Comparison of ENCODE assay signal across 9 mouse cellular contexts in the genomic region with DNA sequence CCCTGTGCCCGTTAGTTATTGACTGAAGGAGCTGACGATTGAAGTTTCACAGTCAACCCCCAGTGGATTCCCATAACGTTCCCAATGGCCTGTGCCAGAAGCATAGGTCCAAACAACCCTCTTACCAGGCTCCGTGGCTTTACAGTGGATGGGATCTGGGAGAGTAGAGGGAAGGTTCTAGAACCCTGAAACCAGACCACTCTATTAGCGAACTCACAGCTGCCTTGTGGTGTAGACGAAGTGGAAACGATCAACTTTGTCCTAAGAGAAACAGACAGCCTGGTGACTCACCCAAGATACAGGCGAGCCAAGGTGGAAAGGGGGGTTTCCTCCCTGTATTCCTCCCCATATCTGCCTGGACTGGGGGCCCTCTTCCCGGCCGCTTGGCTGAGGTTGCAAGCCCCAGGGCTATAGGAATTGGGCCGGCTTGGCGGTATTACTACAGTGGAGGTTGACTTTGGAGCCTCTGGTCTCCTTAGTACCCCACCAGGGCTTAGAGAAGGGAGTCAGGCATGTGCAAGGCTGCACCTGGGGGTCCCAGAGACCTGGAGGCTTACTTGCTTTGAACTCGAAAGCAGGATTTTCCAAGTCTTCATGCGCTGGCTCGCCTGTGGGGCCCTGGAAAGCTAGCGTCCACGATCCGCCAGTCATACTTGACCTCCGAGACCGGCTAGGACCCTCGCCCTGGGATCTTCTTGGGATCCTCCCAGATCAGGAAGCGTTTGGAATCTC. TPM values are rescaled to one million over a fixed set of nuclear protein-coding genes. Genes with fewer than 3 reads are reported as not detected.
DNase-seq lines count a peak whose midpoint lies in the region; ATAC-seq and TF ChIP-seq lines count a peak whose summit lies in the region.
"Had no signal": no experiment of that assay in that cellular context is flagged by ENCODE, and none has a peak within 500 bp of the region (broad histone marks: within the 10 kb centered on the region; RNA-seq: fewer than 3 reads in every experiment).

No protein-coding gene starts in this region.

- ATAC-seq in heart, embryonic 14.5 days (ENCODE audit: insufficient number of reproducible peaks, insufficient read depth, low FRiP score, low read depth), result no peak
- ATAC-seq in embryonic facial prominence, embryonic 11.5 days (replicated peaks; ENCODE audit: insufficient number of reproducible peaks, low FRiP score, low TSS enrichment, low read depth), result no peak
- no peak for ATAC-seq in intestine, embryonic 15.5 days
- no peak for ATAC-seq in midbrain, embryonic 16.5 days

- DNase-seq in heart, adult 2 months, result no peak
- DNase-seq in embryonic facial prominence, embryonic 11.5 days (ENCODE audit: low spot score), result no peak
- DNase-seq in spleen, postnatal 36 days (ENCODE audit: low spot score in 2 of 2), result no peak
- DNase-seq in layer of hippocampus, adult 9-11 months, result no peak
- DNase-seq in adrenal gland, postnatal 10 days, result no peak

- no peak overlapping the region for H3K27ac ChIP-seq in heart, embryonic 14.5 days (replicated peaks in 1 of 2; ENCODE audit: control insufficient read depth in 1 of 2, insufficient read depth in 1 of 2, low read depth in 2 of 2, low read length in 2 of 2)
- no peak overlapping the region for H3K27ac ChIP-seq in heart, adult 2 months
- H3K27ac ChIP-seq in embryonic facial prominence, embryonic 11.5 days (replicated peaks; ENCODE audit: low read depth, low read length), result no peak overlapping the region
- no peak overlapping the region for H3K27ac ChIP-seq in intestine, embryonic 15.5 days
- no peak overlapping the region for H3K27ac ChIP-seq in midbrain, embryonic 16.5 days (ENCODE audit: low read length)

- no peaks in the 10 kb centered on the region for H3K79me2 ChIP-seq in heart, adult 2 months (replicated peaks; ENCODE audit: control insufficient read depth, insufficient read depth, low read length)

- 0 out of 2 replicates have a peak overlapping the region, but pooled peaks have one; percentile 16 for H3K9ac ChIP-seq in heart, embryonic 14.5 days (ENCODE audit: low read length)
- H3K9ac ChIP-seq in heart, adult 2 months (ENCODE audit: low read depth, low read length), result no peak overlapping the region
- no peak overlapping the region for H3K9ac ChIP-seq in embryonic facial prominence, embryonic 11.5 days (replicated peaks; ENCODE audit: low read length)
- no peak overlapping the region for H3K9ac ChIP-seq in intestine, embryonic 15.5 days
- no peak overlapping the region for H3K9ac ChIP-seq in midbrain, embryonic 16.5 days (ENCODE audit: low read depth, low read length)

- intact Hi-C loops in heart, adult 2 months (cut with DNase I), result no loop called here

- H3K4me1 ChIP-seq in heart, embryonic 14.5 days (ENCODE audit: control insufficient read depth in 2 of 2, insufficient read depth in 2 of 2, low read length in 2 of 2), result peaks cover 7 to 29% of the 10 kb centered on the region in 2 experiments
- H3K4me1 ChIP-seq in heart, adult 2 months (ENCODE audit: control insufficient read depth, insufficient read depth, low read length), result peaks cover 2% of the 10 kb centered on the region
- H3K4me1 ChIP-seq in embryonic facial prominence, embryonic 11.5 days (ENCODE audit: control insufficient read depth, insufficient read depth, low read length), result peaks cover 8% of the 10 kb centered on the region; the same call in 1 of the 2 replicates
- H3K4me1 ChIP-seq in intestine, embryonic 15.5 days (replicated peaks), result peaks cover 31% of the 10 kb centered on the region
- peaks cover 26% of the 10 kb centered on the region for H3K4me1 ChIP-seq in midbrain, embryonic 16.5 days (ENCODE audit: control insufficient read depth, insufficient read depth, low read length)

- H3K9me3 ChIP-seq in heart, embryonic 14.5 days (ENCODE audit: control insufficient read depth, low read length), result no peaks in the 10 kb centered on the region
- H3K9me3 ChIP-seq in embryonic facial prominence, embryonic 11.5 days (replicated peaks; ENCODE audit: control insufficient read depth, low read length), result no peaks in the 10 kb centered on the region
- no peaks in the 10 kb centered on the region for H3K9me3 ChIP-seq in intestine, embryonic 15.5 days
- no peaks in the 10 kb centered on the region for H3K9me3 ChIP-seq in midbrain, embryonic 16.5 days (replicated peaks; ENCODE audit: control insufficient read depth, low read length, poor library complexity, severe bottlenecking)

- H3K27me3 ChIP-seq in heart, embryonic 14.5 days (ENCODE audit: control insufficient read depth, insufficient read depth, low read length), result peaks cover 99% of the 10 kb centered on the region
- peaks cover 26% of the 10 kb centered on the region for H3K27me3 ChIP-seq in heart, adult 2 months (ENCODE audit: control insufficient read depth, insufficient read depth, low read length)
- H3K27me3 ChIP-seq in embryonic facial prominence, embryonic 11.5 days (ENCODE audit: control insufficient read depth, insufficient read depth, low read length), result peaks cover 83% of the 10 kb centered on the region
- peaks cover 93% of the 10 kb centered on the region for H3K27me3 ChIP-seq in intestine, embryonic 15.5 days (replicated peaks)
- H3K27me3 ChIP-seq in midbrain, embryonic 16.5 days (ENCODE audit: control insufficient read depth, insufficient read depth, low read depth, low read length), result peaks cover 88% of the 10 kb centered on the region

- H3K4me2 ChIP-seq in heart, embryonic 14.5 days (ENCODE audit: low read length), result peak overlapping the region; percentile 72
- H3K4me2 ChIP-seq in embryonic facial prominence, embryonic 11.5 days (ENCODE audit: low read depth, low read length), result peak overlapping the region; percentile 68
- H3K4me2 ChIP-seq in intestine, embryonic 15.5 days (replicated peaks), result peak overlapping the region; percentile 72
- peak overlapping the region; percentile 66; the same call in 1 of the 2 replicates for H3K4me2 ChIP-seq in midbrain, embryonic 16.5 days (ENCODE audit: low read length)

- H3K4me3 ChIP-seq in heart, embryonic 14.5 days (ENCODE audit: control insufficient read depth in 1 of 2, insufficient read depth in 1 of 2, low read depth in 1 of 2, low read length in 2 of 2), result peak overlapping the region; percentile 17 to 44
- no peak overlapping the region for H3K4me3 ChIP-seq in heart, adult 2 months
- peak overlapping the region; percentile 34 for H3K4me3 ChIP-seq in embryonic facial prominence, embryonic 11.5 days (ENCODE audit: low read depth, low read length)
- H3K4me3 ChIP-seq in intestine, embryonic 15.5 days (replicated peaks), result peak overlapping the region; percentile 35; the same call in 1 of the 2 replicates
- H3K4me3 ChIP-seq in midbrain, embryonic 16.5 days (ENCODE audit: low read depth, low read length), result peak overlapping the region; percentile 34

- no peak for TF ChIP-seq EP300 in heart, adult 2 months (IDR thresholded peaks at IDR 0.05; ENCODE audit: insufficient read depth, low read depth, low read length)

- WGBS in heart, embryonic 14.5 days, result 1% methylated on average over 22 of the region's 22 CpGs
- 4% methylated on average over 22 of the region's 22 CpGs for WGBS in heart, adult 2 months
- WGBS in embryonic facial prominence, embryonic 11.5 days, result 2% methylated on average over 22 of the region's 22 CpGs
- WGBS in intestine, embryonic 15.5 days, result 5% methylated on average over 22 of the region's 22 CpGs
- 2% methylated on average over 22 of the region's 22 CpGs for WGBS in midbrain, embryonic 16.5 days

- TF ChIP-seq CTCF in heart, adult 2 months (IDR thresholded peaks at IDR 0.05), result no peak

- no peaks in the 10 kb centered on the region for H3K36me3 ChIP-seq in heart, embryonic 14.5 days (ENCODE audit: control insufficient read depth, insufficient read depth, low read length)
- H3K36me3 ChIP-seq in heart, adult 2 months (ENCODE audit: control insufficient read depth, insufficient read depth, low read length), result no peaks in the 10 kb centered on the region
- H3K36me3 ChIP-seq in embryonic facial prominence, embryonic 11.5 days (replicated peaks; ENCODE audit: control insufficient read depth, insufficient read depth, low read depth, low read length), result no peaks in the 10 kb centered on the region
- no peaks in the 10 kb centered on the region for H3K36me3 ChIP-seq in intestine, embryonic 15.5 days
- H3K36me3 ChIP-seq in midbrain, embryonic 16.5 days (ENCODE audit: control insufficient read depth, insufficient read depth, low read length), result no peaks in the 10 kb centered on the region

- TF ChIP-seq POLR2A in heart, adult 2 months (IDR thresholded peaks at IDR 0.05; ENCODE audit: insufficient read depth, low read depth, low read length), result no peak

RNA-seq across cellular contexts. Expression of a gene that starts 0.8 kb away (rescaled TPM):
- polyA plus RNA-seq in heart, embryonic 14.5 days (2014; fragmentation: Nextera tagmentation; extraction: Ambion mirVana), result 1.1 and 1.6 TPM in 2 replicates
- total RNA-seq in heart, adult 2 months (2021), result under 1 TPM in 1 of 2 experiments, not detected in 1; 0.27 TPM
- polyA plus RNA-seq in heart, adult 2 months (2012; rRNA removed), result 0.33 and 0.67 TPM in 2 replicates
- polyA plus RNA-seq in embryonic facial prominence, embryonic 11.5 days (2014; fragmentation: Nextera tagmentation; extraction: Ambion mirVana), result 16.4 and 20.6 TPM in 2 replicates
- polyA plus RNA-seq in intestine, embryonic 15.5 days (2015; fragmentation: Nextera tagmentation; extraction: Ambion mirVana), result 1.7 and 1.8 TPM in 2 replicates
- polyA plus RNA-seq in midbrain, embryonic 16.5 days (2015; fragmentation: Nextera tagmentation; extraction: Ambion mirVana), result 0.16 TPM in 1 of 2 replicates, not detected in the other
- under 1 TPM in 1 of 2 experiments, not detected in 1; 0.36 TPM for total RNA-seq in adrenal gland, postnatal 10 days (2021)

RNA-seq across cellular contexts. Expression of a gene that starts 11.4 kb away (rescaled TPM):
- polyA plus RNA-seq in heart, embryonic 14.5 days (2014; fragmentation: Nextera tagmentation; extraction: Ambion mirVana), result not detected in 2 replicates
- total RNA-seq in heart, adult 2 months (2021), result not detected
- polyA plus RNA-seq in heart, adult 2 months (2012; rRNA removed), result not detected in 2 replicates
- polyA plus RNA-seq in embryonic facial prominence, embryonic 11.5 days (2014; fragmentation: Nextera tagmentation; extraction: Ambion mirVana), result 2.6 and 3.3 TPM in 2 replicates
- polyA plus RNA-seq in intestine, embryonic 15.5 days (2015; fragmentation: Nextera tagmentation; extraction: Ambion mirVana), result not detected in 2 replicates
- polyA plus RNA-seq in midbrain, embryonic 16.5 days (2015; fragmentation: Nextera tagmentation; extraction: Ambion mirVana), result not detected in 2 replicates
- under 1 TPM; 0.15 TPM for total RNA-seq in adrenal gland, postnatal 10 days (2021)
- total RNA-seq: adrenal gland, postnatal 4 days had no signal
